ENCODE assay signal across 27 mouse cellular contexts in genomic region chr13:13525205-13525604, GRCm38 (mm10).
DNase-seq lines count a peak whose midpoint lies in the region; ATAC-seq and TF ChIP-seq lines count a peak whose summit lies in the region.
"Had no signal": no experiment of that assay in that cellular context is flagged by ENCODE, and none has a peak within 500 bp of the region (broad histone marks: within the 10 kb centered on the region; RNA-seq: fewer than 3 reads in every experiment).

No protein-coding gene starts in this region.

- no peak overlapping the region for H3K4me3 ChIP-seq in liver, embryonic 13.5 days (replicated peaks)
- no peak overlapping the region for H3K4me3 ChIP-seq in liver, embryonic 11.5 days (ENCODE audit: low read depth, low read length)
- no peak overlapping the region for H3K4me3 ChIP-seq in CH12.LX (replicated peaks in 1 of 3; ENCODE audit: low read depth in 2 of 3, low read length in 2 of 3, poor library complexity in 1 of 3)
- no peak overlapping the region for H3K4me3 ChIP-seq in liver, postnatal 0 days (ENCODE audit: low read depth, low read length)
- H3K4me3 ChIP-seq in midbrain, embryonic 15.5 days = no peak overlapping the region
- H3K4me3 ChIP-seq: embryonic facial prominence, embryonic 10.5 days; embryonic facial prominence, embryonic 15.5 days; forebrain, embryonic 12.5 days; neural tube, embryonic 15.5 days had no signal

- no peak for TF ChIP-seq CTCF in CH12.LX (conservative IDR thresholded peaks at IDR 0.05 in 1 of 2, IDR thresholded peaks at IDR 0.05 in 1 of 2; ENCODE audit: low read depth in 2 of 2, low read length in 2 of 2)
- TF ChIP-seq CTCF in liver, postnatal 0 days (IDR thresholded peaks at IDR 0.05; ENCODE audit: low read depth) = no peak

- 0 out of 2 replicates have a peak overlapping the region, but pooled peaks have one; percentile 4 for H3K27ac ChIP-seq in liver, embryonic 13.5 days
- no peak overlapping the region for H3K27ac ChIP-seq in liver, embryonic 11.5 days (ENCODE audit: low read depth, low read length)
- peak overlapping the region; percentile 98 for H3K27ac ChIP-seq in CH12.LX (ENCODE audit: insufficient read depth, low read depth)
- peak overlapping the region; percentile 88 for H3K27ac ChIP-seq in liver, postnatal 0 days (ENCODE audit: low read depth)
- H3K27ac ChIP-seq in midbrain, embryonic 15.5 days = no peak overlapping the region
- H3K27ac ChIP-seq: embryonic facial prominence, embryonic 10.5 days; embryonic facial prominence, embryonic 15.5 days; forebrain, embryonic 12.5 days; neural tube, embryonic 15.5 days; stomach, postnatal 0 days had no signal

- no peak for TF ChIP-seq EP300 in CH12.LX (IDR thresholded peaks at IDR 0.05; ENCODE audit: low read length)
- no peak for TF ChIP-seq EP300 in liver, postnatal 0 days (IDR thresholded peaks at IDR 0.05; ENCODE audit: low read depth)

- dilution Hi-C loops in CH12.LX (cut with MboI; ENCODE audit: extremely low pct_ligation_motif_present, extremely low pct_unique_long_range_greater_than_20kb, low sequenced_read_pairs) = no loop called here

- WGBS in liver, embryonic 13.5 days (ENCODE audit: insufficient replicate concordance) = 68% methylated on average over 2 of the region's 2 CpGs
- WGBS in liver, embryonic 11.5 days = 79% methylated on average over 2 of the region's 2 CpGs
- 59% methylated on average over 2 of the region's 2 CpGs for WGBS in liver, postnatal 0 days (ENCODE audit: insufficient replicate concordance)
- 89% methylated on average over 2 of the region's 2 CpGs for WGBS in midbrain, embryonic 15.5 days

- H3K79me2 ChIP-seq in CH12.LX (replicated peaks; ENCODE audit: control insufficient read depth, extremely low read depth, insufficient read depth, poor library complexity, severe bottlenecking) = no peaks in the 10 kb centered on the region

- no peak for ATAC-seq in liver, embryonic 13.5 days (ENCODE audit: low read depth)
- ATAC-seq in liver, embryonic 11.5 days (replicated peaks; ENCODE audit: low FRiP score) = no peak
- ATAC-seq in liver, postnatal 0 days = no peak
- ATAC-seq in midbrain, embryonic 15.5 days (replicated peaks) = no peak
- ATAC-seq: forebrain, postnatal 0 days; intestine, embryonic 16.5 days; Patski had no signal

- in situ Hi-C loops in CH12.LX (cut with MboI; ENCODE audit: low pct_ligation_motif_present, low pct_unique_long_range_greater_than_20kb, low sequenced_read_pairs) = no loop called here

- H3K4me1 ChIP-seq in liver, embryonic 13.5 days (replicated peaks) = 0 out of 2 replicates have a peak, but pooled peaks cover 2% of the 10 kb centered on the region
- no peaks in the 10 kb centered on the region for H3K4me1 ChIP-seq in liver, embryonic 11.5 days (replicated peaks; ENCODE audit: control insufficient read depth, insufficient read depth, low read length)
- H3K4me1 ChIP-seq in CH12.LX (ENCODE audit: control insufficient read depth in 1 of 2, insufficient read depth in 2 of 2) = peaks cover 39 to 73% of the 10 kb centered on the region in 2 experiments
- peaks cover 24% of the 10 kb centered on the region for H3K4me1 ChIP-seq in liver, postnatal 0 days (ENCODE audit: insufficient read depth)
- H3K4me1 ChIP-seq in midbrain, embryonic 15.5 days = no peaks in the 10 kb centered on the region
- H3K4me1 ChIP-seq: embryonic facial prominence, embryonic 10.5 days; embryonic facial prominence, embryonic 15.5 days; forebrain, embryonic 12.5 days; neural tube, embryonic 15.5 days had no signal

- no peak overlapping the region for H3K4me2 ChIP-seq in liver, embryonic 13.5 days
- no peak overlapping the region for H3K4me2 ChIP-seq in liver, embryonic 11.5 days
- no peak overlapping the region for H3K4me2 ChIP-seq in CH12.LX (ENCODE audit: insufficient read depth, low read depth, poor library complexity, severe bottlenecking)
- H3K4me2 ChIP-seq in liver, postnatal 0 days (ENCODE audit: low read depth, low read length) = no peak overlapping the region
- H3K4me2 ChIP-seq in midbrain, embryonic 15.5 days = no peak overlapping the region
- H3K4me2 ChIP-seq: embryonic facial prominence, embryonic 15.5 days; forebrain, embryonic 12.5 days; neural tube, embryonic 15.5 days had no signal

- peak; percentile 31 to 32 for DNase-seq in cerebellum, postnatal 14 days
- no peak for DNase-seq in cerebellum, adult 11-12 months
- no peak for DNase-seq in liver, embryonic 13.5 days
- no peak for DNase-seq in liver, embryonic 11.5 days (ENCODE audit: low spot score)
- no peak for DNase-seq in CH12.LX (ENCODE audit: extremely low read depth)
- DNase-seq in liver, postnatal 0 days = no peak
- DNase-seq: cerebellum, adult 9-10 months; forebrain, postnatal 0 days; gastrocnemius, postnatal 10 days; heart, postnatal 14 days; kidney, adult 8-10 months; kidney, postnatal 14 days; layer of hippocampus, postnatal 36 days; left cerebral cortex, postnatal 4 days; lung, adult 2 months; lung, postnatal 10 days; midbrain, embryonic 14.5 days; retina, postnatal 1 day; right cerebral cortex, postnatal 14 days had no signal

- H3K27me3 ChIP-seq in liver, embryonic 13.5 days = no peaks in the 10 kb centered on the region
- no peaks in the 10 kb centered on the region for H3K27me3 ChIP-seq in liver, embryonic 11.5 days (replicated peaks; ENCODE audit: control insufficient read depth, insufficient read depth, low read length)
- H3K27me3 ChIP-seq in CH12.LX (replicated peaks) = no peaks in the 10 kb centered on the region
- H3K27me3 ChIP-seq in liver, postnatal 0 days (ENCODE audit: insufficient read depth, low read length) = no peaks in the 10 kb centered on the region
- no peaks in the 10 kb centered on the region for H3K27me3 ChIP-seq in midbrain, embryonic 15.5 days (replicated peaks)
- H3K27me3 ChIP-seq: embryonic facial prominence, embryonic 15.5 days; forebrain, embryonic 12.5 days; neural tube, embryonic 15.5 days; Patski had no signal

- TF ChIP-seq POLR2A in CH12.LX (IDR thresholded peaks at IDR 0.05; ENCODE audit: low read depth, low read length) = no peak

- TF ChIP-seq RAD21 in CH12.LX (IDR thresholded peaks at IDR 0.05; ENCODE audit: low read depth, low read length) = no peak

- H3K9ac ChIP-seq in liver, embryonic 13.5 days = no peak overlapping the region
- no peak overlapping the region for H3K9ac ChIP-seq in liver, embryonic 11.5 days (ENCODE audit: low read depth, low read length)
- peak overlapping the region; percentile 30 for H3K9ac ChIP-seq in CH12.LX (ENCODE audit: insufficient read depth, low read depth)
- no peak overlapping the region for H3K9ac ChIP-seq in liver, postnatal 0 days (replicated peaks)
- no peak overlapping the region for H3K9ac ChIP-seq in midbrain, embryonic 15.5 days
- H3K9ac ChIP-seq: embryonic facial prominence, embryonic 15.5 days; forebrain, embryonic 12.5 days; forebrain, postnatal 0 days; neural tube, embryonic 15.5 days had no signal

- H3K9me3 ChIP-seq in liver, embryonic 13.5 days (replicated peaks) = no peaks in the 10 kb centered on the region
- H3K9me3 ChIP-seq in liver, embryonic 11.5 days (ENCODE audit: control insufficient read depth, low read length) = no peaks in the 10 kb centered on the region
- H3K9me3 ChIP-seq in CH12.LX (replicated peaks; ENCODE audit: low read length) = peaks cover 3% of the 10 kb centered on the region
- no peaks in the 10 kb centered on the region for H3K9me3 ChIP-seq in liver, postnatal 0 days (ENCODE audit: low read length)
- H3K9me3 ChIP-seq in midbrain, embryonic 15.5 days = no peaks in the 10 kb centered on the region
- H3K9me3 ChIP-seq: embryonic facial prominence, embryonic 10.5 days; embryonic facial prominence, embryonic 15.5 days; forebrain, embryonic 12.5 days; neural tube, embryonic 15.5 days had no signal

- H3K36me3 ChIP-seq in liver, embryonic 13.5 days = no peaks in the 10 kb centered on the region
- H3K36me3 ChIP-seq in liver, embryonic 11.5 days (ENCODE audit: control insufficient read depth, insufficient read depth, low read length) = no peaks in the 10 kb centered on the region
- no peaks in the 10 kb centered on the region for H3K36me3 ChIP-seq in CH12.LX (replicated peaks in 1 of 2; ENCODE audit: control insufficient read depth in 1 of 2, insufficient read depth in 1 of 2, low read length in 1 of 2)
- H3K36me3 ChIP-seq in liver, postnatal 0 days (replicated peaks; ENCODE audit: insufficient read depth, low read length) = no peaks in the 10 kb centered on the region
- H3K36me3 ChIP-seq in midbrain, embryonic 15.5 days (replicated peaks) = no peaks in the 10 kb centered on the region
- H3K36me3 ChIP-seq: embryonic facial prominence, embryonic 10.5 days; embryonic facial prominence, embryonic 15.5 days; forebrain, embryonic 12.5 days; neural tube, embryonic 15.5 days had no signal

TF ChIP-seq in CH12.LX, 34 proteins besides CTCF, POLR2A, EP300 and RAD21:
- no peak for TF ChIP-seq ETS1 (conservative IDR thresholded peaks at IDR 0.05; ENCODE audit: low read depth, low read length)
- no peak for TF ChIP-seq SMC3 (IDR thresholded peaks at IDR 0.05; ENCODE audit: low read depth, low read length)
- no peak for TF ChIP-seq USF1 (IDR thresholded peaks at IDR 0.05; ENCODE audit: low read depth, low read length)
- no peak for TF ChIP-seq E2F4 (IDR thresholded peaks at IDR 0.05; ENCODE audit: insufficient replicate concordance, low read depth, low read length)
- no peak for TF ChIP-seq TCF12 (IDR thresholded peaks at IDR 0.05; ENCODE audit: low read depth, low read length)
- no peak for TF ChIP-seq USF2 (conservative IDR thresholded peaks at IDR 0.05; ENCODE audit: low read depth, low read length)
- TF ChIP-seq MEF2A (IDR thresholded peaks at IDR 0.05; ENCODE audit: borderline replicate concordance, low read depth, low read length) = no peak
- TF ChIP-seq PAX5 (IDR thresholded peaks at IDR 0.05; ENCODE audit: low read length) = no peak
- no peak for TF ChIP-seq KAT2A (IDR thresholded peaks at IDR 0.05; ENCODE audit: insufficient replicate concordance, low read length)
- TF ChIP-seq RCOR1 (conservative IDR thresholded peaks at IDR 0.05; ENCODE audit: low read depth, low read length) = no peak
- TF ChIP-seq NRF1 (IDR thresholded peaks at IDR 0.05; ENCODE audit: low read depth, low read length) = no peak
- TF ChIP-seq ZNF384 (IDR thresholded peaks at IDR 0.05; ENCODE audit: low read depth, low read length) = no peak
- TF ChIP-seq ZMIZ1 (IDR thresholded peaks at IDR 0.05; ENCODE audit: low read depth, low read length) = no peak
- TF ChIP-seq UBTF (IDR thresholded peaks at IDR 0.05; ENCODE audit: low read depth, low read length) = no peak
- no peak for TF ChIP-seq JUND (conservative IDR thresholded peaks at IDR 0.05; ENCODE audit: low read depth, low read length)
- TF ChIP-seq ELF1 (IDR thresholded peaks at IDR 0.05; ENCODE audit: low read depth, low read length) = no peak
- no peak for TF ChIP-seq SIN3A (IDR thresholded peaks at IDR 0.05; ENCODE audit: low read length)

Comparison
In these comparisons a context has a peak if more than half of its experiments do, and no peak if none do; other contexts are left out.
1. DNase-seq: peak in cerebellum, postnatal 14 days (2 of 2); none in cerebellum, adult 11-12 months (single experiment), liver, embryonic 13.5 days (single experiment), liver, embryonic 11.5 days (single experiment), CH12.LX (single experiment) and liver, postnatal 0 days (single experiment).
2. H3K27ac ChIP-seq: peak in liver, embryonic 13.5 days (single experiment), CH12.LX (single experiment) and liver, postnatal 0 days (single experiment); none in liver, embryonic 11.5 days (single experiment) and midbrain, embryonic 15.5 days (single experiment).